Mouse (Mus musculus) intestine, embryonic 16.5 days (tissue): Measurements from ENCODE around the gene Hbq1b. TPM values are rescaled to one million over a fixed set of nuclear protein-coding genes. Genes with fewer than 3 reads are reported as not detected.
"Not testable (repeated sequence)": the region's sequence is repeated elsewhere in the genome, so short reads cannot be mapped to it uniquely, and the experiment has no call there.

Source experiments
- ATAC-seq: fragments of 200-750 bp; cut with Nextera tagmentation; 2 replicates; pipeline ENCODE4 v1.8.0; 2017; ENCODE audit warnings: moderate TSS enrichment, moderate library complexity
- H3K27ac ChIP-seq: fragments of 300-500 bp; sonication (generic); 2 replicates; pipeline ENCODE4 v1.5.1; 2014; ENCODE audit warnings: mild to moderate bottlenecking, low read length
- H3K27me3 ChIP-seq: fragments of 300-500 bp; sonication (generic); replicated peaks from 2 replicates; pipeline ENCODE4 v1.6.1; 2014; ENCODE audit warnings: low read length, control low read depth, mixed read lengths; ENCODE audit not compliant: control insufficient read depth, insufficient read depth
- H3K36me3 ChIP-seq: fragments of 300-500 bp; sonication (generic); 2 replicates; pipeline ENCODE4 v1.6.1; 2014; ENCODE audit warnings: low read length, control low read depth; ENCODE audit not compliant: control insufficient read depth, insufficient read depth
- H3K4me1 ChIP-seq: fragments of 300-500 bp; sonication (generic); 2 replicates; pipeline ENCODE4 v1.6.1; 2014; ENCODE audit warnings: low read length, control low read depth, mixed read lengths; ENCODE audit not compliant: control insufficient read depth, insufficient read depth
- H3K4me2 ChIP-seq: fragments of 300-500 bp; sonication (generic); 2 replicates; pipeline ENCODE4 v1.6.1; 2014; ENCODE audit warnings: low read depth, low read length, control low read depth
- H3K4me3 ChIP-seq: fragments of 300-500 bp; sonication (generic); 2 replicates; pipeline ENCODE4 v1.5.1; 2014; ENCODE audit warnings: mild to moderate bottlenecking, low read length
- H3K9ac ChIP-seq: fragments of 300-500 bp; sonication (generic); 2 replicates; pipeline ENCODE4 v1.6.1; 2014; ENCODE audit warnings: low read depth, low read length
- H3K9me3 ChIP-seq: fragments of 300-500 bp; sonication (generic); 2 replicates; pipeline ENCODE4 v1.6.1; 2016; ENCODE audit warnings: low read length, control low read depth; ENCODE audit not compliant: control insufficient read depth
- WGBS: fragments of 180-500 bp; shearing (Covaris S2); extraction: QIAGEN DNeasy Blood & Tissue Kit; methylation state at CpG from one replicate; pipeline ENCODE4 v1.1.7; 2014; 5-methylcytosine and 5-hydroxymethylcytosine counted together
- polyA plus RNA-seq: library from polyadenylated mRNA; unstranded; fragments of >200 nt; fragmentation: Nextera tagmentation; extraction: Ambion mirVana; gene quantifications from 2 replicates; pipeline ENCODE4 v1.2.1, GENCODE M21; 2015

The Hbq1b gene
- polyA plus RNA-seq, 1 experiment from 2014 or later: 3.0 TPM

DNA sequence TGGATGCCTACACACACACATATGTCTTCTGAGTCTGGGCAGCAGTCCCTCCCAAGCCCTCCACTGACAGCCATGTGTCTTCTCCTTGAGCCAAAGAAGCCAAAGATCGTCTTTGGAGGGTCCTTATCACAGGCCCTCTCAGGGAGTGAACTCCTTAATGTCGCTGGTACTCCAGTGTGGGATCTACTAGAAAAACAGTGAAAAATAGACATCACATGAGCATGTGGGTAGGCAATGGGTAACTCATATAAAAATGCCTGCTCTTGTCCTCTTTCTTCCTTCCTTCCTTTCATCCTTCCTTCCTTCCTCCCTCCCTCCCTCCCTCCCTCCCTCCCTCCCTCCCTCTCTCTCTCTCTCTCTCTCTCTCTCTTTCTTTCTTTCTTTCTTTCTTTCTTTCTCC lies 10.7 kb downstream of the Hbq1b start:
- H3K4me1 ChIP-seq, H3K9me3 ChIP-seq: not testable (repeated sequence)
- WGBS: 41% methylated on average over 2 of the region's 2 CpGs

GRCm38 (mm10) chr11:32297866-32298531 lies 11.2 kb downstream of the Hbq1b start:
- WGBS: 85% methylated on average over 1 of the region's 1 CpGs
- H3K4me2 ChIP-seq: no peak overlapping the region
- peak; percentile 10; the same call in 1 of the 2 replicates for ATAC-seq
- no peaks in the 10 kb centered on the region for H3K4me1 ChIP-seq
- no peak overlapping the region for H3K9ac ChIP-seq
- H3K9me3 ChIP-seq: no peaks in the 10 kb centered on the region
- H3K4me3 ChIP-seq: no peak overlapping the region
- H3K27ac ChIP-seq: no peak overlapping the region
- no peaks in the 10 kb centered on the region; the same call in 1 of the 2 replicates for H3K27me3 ChIP-seq
- no peaks in the 10 kb centered on the region for H3K36me3 ChIP-seq

More for the DNA sequence above, 10.7 kb downstream of the Hbq1b start:
- H3K9ac ChIP-seq, ATAC-seq, H3K4me3 ChIP-seq, H3K27me3 ChIP-seq, H3K27ac ChIP-seq, H3K36me3 ChIP-seq, H3K4me2 ChIP-seq: not testable (repeated sequence)

GRCm38 (mm10) chr11:32298532-32298918 lies 11.8 kb downstream of the Hbq1b start:
- H3K36me3 ChIP-seq: no peaks in the 10 kb centered on the region
- ATAC-seq: peak; percentile 15; the same call in 1 of the 2 replicates
- H3K27me3 ChIP-seq: no peaks in the 10 kb centered on the region; the same call in 1 of the 2 replicates
- no peak overlapping the region for H3K27ac ChIP-seq
- H3K4me2 ChIP-seq: no peak overlapping the region
- no peaks in the 10 kb centered on the region for H3K9me3 ChIP-seq
- no peak overlapping the region for H3K4me3 ChIP-seq
- H3K4me1 ChIP-seq: no peaks in the 10 kb centered on the region
- H3K9ac ChIP-seq: no peak overlapping the region
- 92% methylated on average over 2 of the region's 2 CpGs for WGBS

DNA sequence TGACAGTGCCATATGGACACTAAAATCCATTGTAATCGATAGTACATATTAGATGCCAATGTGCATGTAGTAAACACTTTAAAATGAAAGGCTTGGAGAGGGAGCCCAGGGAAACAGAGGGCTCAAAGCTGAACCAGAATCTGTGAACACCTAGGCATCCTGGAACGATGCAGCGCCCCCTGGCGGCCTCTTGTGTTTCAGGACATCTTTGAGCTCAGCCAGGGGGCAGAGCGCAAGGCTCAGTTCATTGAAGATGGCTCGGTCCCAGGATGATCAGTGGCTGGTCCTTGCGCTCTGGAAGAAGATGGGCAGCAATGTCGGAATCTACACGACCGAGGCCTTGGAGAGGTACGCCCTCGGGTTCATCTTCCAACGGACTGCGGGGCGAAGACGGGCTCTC lies 13.1 kb downstream of the Hbq1b start, which contains the start of gene Hbq1a:
Gene Hbq1a, plus strand, starts transcription at position 205 of the 400 bp plus-strand sequence.
- peak within 1 kb of the TSS; percentile 46 for H3K4me2 ChIP-seq
- H3K4me1 ChIP-seq, H3K27me3 ChIP-seq, H3K9me3 ChIP-seq, H3K27ac ChIP-seq, H3K4me3 ChIP-seq, H3K36me3 ChIP-seq, H3K9ac ChIP-seq: not testable (repeated sequence)
- 6% methylated on average over 16 of the region's 16 CpGs for WGBS
- ATAC-seq: peak; percentile 49

- no peak overlapping the region for H3K27ac ChIP-seq
- H3K4me2 ChIP-seq: peak overlapping the region; percentile 46
- H3K9me3 ChIP-seq: no peaks in the 10 kb centered on the region
- ATAC-seq: peak; percentile 29; the same call in 1 of the 2 replicates
- no peaks in the 10 kb centered on the region for H3K27me3 ChIP-seq
- H3K36me3 ChIP-seq: no peaks in the 10 kb centered on the region
- WGBS: 49% methylated on average over 14 of the region's 17 CpGs
- H3K4me3 ChIP-seq: no peak overlapping the region
- H3K4me1 ChIP-seq: no peaks in the 10 kb centered on the region
- no peak overlapping the region for H3K9ac ChIP-seq
Observed at GRCm38 (mm10) chr11:32300279-32301267, 13.8 kb downstream of the Hbq1b start.

DNA sequence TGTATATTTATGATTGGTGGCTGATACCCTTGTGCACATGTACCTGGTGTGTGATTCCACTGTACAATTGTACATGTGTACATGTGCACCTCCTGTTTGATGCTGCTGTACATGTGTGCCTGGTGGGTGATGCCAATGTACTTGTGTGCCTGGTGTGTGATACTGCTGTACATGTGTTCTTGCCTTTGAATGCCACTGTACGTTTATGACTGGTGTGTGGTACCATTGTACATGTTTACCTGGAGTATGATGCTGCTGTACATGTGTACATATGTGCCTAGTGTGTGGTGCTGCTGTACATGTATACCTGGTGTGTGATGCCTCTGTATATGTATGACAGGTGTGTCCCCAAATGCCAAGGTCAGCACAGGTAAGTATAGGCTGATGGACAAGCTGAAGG lies 14.7 kb downstream of the Hbq1b start:
- Histone ChIP-seq H3K27ac (no peak overlapping the region), H3K4me3 (no peak overlapping the region), H3K27me3 (no peaks in the 10 kb centered on the region), H3K9me3 (no peaks in the 10 kb centered on the region), H3K4me2 (no peak overlapping the region), H3K9ac (no peak overlapping the region), H3K36me3 (no peaks in the 10 kb centered on the region), H3K4me1 (no peaks in the 10 kb centered on the region)
- ATAC-seq: no peak
- WGBS: 80% methylated on average over 1 of the region's 1 CpGs

DNA sequence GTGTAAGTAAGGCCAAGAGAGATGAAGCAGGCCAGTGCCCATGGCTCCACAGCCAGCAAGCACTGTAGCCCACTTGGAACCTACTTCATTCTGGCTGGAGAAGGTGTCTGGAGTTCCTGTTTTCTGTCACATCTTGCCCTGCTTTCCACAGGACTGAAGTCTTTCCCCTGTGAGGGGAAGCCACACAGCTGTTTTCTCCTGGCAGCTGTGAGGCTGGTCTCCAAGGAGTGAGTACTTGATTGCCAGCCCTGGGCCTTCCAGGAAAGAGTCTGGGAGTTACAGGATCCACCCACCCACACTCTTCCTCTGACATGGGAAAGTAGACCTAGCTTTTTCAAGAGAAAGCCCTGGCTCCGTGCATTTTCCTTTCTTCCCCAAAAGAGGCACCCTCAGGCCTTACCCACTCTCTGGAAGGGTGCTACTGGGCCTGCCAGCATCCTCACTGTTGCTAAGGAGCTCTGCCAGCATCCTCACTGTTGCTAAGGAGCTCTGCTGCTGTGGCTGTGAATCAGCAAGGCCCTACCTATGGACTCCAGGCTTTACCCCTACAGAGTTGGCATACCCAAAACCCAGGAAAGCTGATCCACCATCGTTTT lies 16.2 kb downstream of the Hbq1b start:
- no peak overlapping the region for H3K4me3 ChIP-seq
- no peak for ATAC-seq
- no peaks in the 10 kb centered on the region for H3K27me3 ChIP-seq
- no peak overlapping the region for H3K9ac ChIP-seq
- WGBS: 44% methylated on average over 2 of the region's 2 CpGs
- no peak overlapping the region for H3K4me2 ChIP-seq
- H3K27ac ChIP-seq: no peak overlapping the region
- no peaks in the 10 kb centered on the region for H3K4me1 ChIP-seq
- no peaks in the 10 kb centered on the region for H3K36me3 ChIP-seq
- H3K9me3 ChIP-seq: no peaks in the 10 kb centered on the region

GRCm38 (mm10) chr11:32303455-32303854 lies 16.7 kb downstream of the Hbq1b start:
- no peaks in the 10 kb centered on the region for H3K27me3 ChIP-seq
- no peaks in the 10 kb centered on the region for H3K9me3 ChIP-seq
- ATAC-seq: no peak
- no peak overlapping the region for H3K4me2 ChIP-seq
- H3K4me1 ChIP-seq: no peaks in the 10 kb centered on the region
- no peak overlapping the region for H3K27ac ChIP-seq
- no peak overlapping the region for H3K4me3 ChIP-seq
- no peak overlapping the region for H3K9ac ChIP-seq
- no peaks in the 10 kb centered on the region for H3K36me3 ChIP-seq
- WGBS: 79% methylated on average over 1 of the region's 1 CpGs

- H3K9ac ChIP-seq: no peak overlapping the region
- no peaks in the 10 kb centered on the region for H3K4me1 ChIP-seq
- no peak overlapping the region for H3K27ac ChIP-seq
- no peaks in the 10 kb centered on the region for H3K36me3 ChIP-seq
- H3K27me3 ChIP-seq: no peaks in the 10 kb centered on the region
- ATAC-seq: no peak
- H3K9me3 ChIP-seq: no peaks in the 10 kb centered on the region
- WGBS: 86% methylated on average over 1 of the region's 1 CpGs
- no peak overlapping the region for H3K4me3 ChIP-seq
- no peak overlapping the region for H3K4me2 ChIP-seq
Observed at GRCm38 (mm10) chr11:32307006-32307405, 20.2 kb downstream of the Hbq1b start.
